Mouse (Mus musculus) hindbrain, embryonic 14.5 days (tissue): Measurements from ENCODE around the gene Gpr149. TPM values are rescaled to one million over a fixed set of nuclear protein-coding genes. Genes with fewer than 3 reads are reported as not detected.

ENCODE experiments used
- polyA plus RNA-seq: library from polyadenylated mRNA; unstranded; fragments of >200 nt; fragmentation: Nextera tagmentation; extraction: Ambion mirVana; gene quantifications from 2 replicates; pipeline ENCODE4 v1.2.1, GENCODE M21; 2014

Gene Gpr149
- polyA plus RNA-seq, 1 experiment from 2014 or later = 2.9 TPM

Other genes starting within 250 kb of the Gpr149 start
- 51.9 and 54.9 TPM in 2 replicates for gene Dhx36, start 98.1 kb downstream of the Gpr149 start, polyA plus RNA-seq